Mouse (Mus musculus) A20 (cell line): ENCODE results near the gene Eya3.
"Not testable (repeated sequence)": the region's sequence is repeated elsewhere in the genome, so short reads cannot be mapped to it uniquely, and the experiment has no call there.

Experiments
- DNase-seq: peaks from one replicate; pipeline ENCODE4 v3.0.0-alpha.2; 2011; ENCODE audit warnings: low read depth, low spot score

Gene Eya3

DNA sequence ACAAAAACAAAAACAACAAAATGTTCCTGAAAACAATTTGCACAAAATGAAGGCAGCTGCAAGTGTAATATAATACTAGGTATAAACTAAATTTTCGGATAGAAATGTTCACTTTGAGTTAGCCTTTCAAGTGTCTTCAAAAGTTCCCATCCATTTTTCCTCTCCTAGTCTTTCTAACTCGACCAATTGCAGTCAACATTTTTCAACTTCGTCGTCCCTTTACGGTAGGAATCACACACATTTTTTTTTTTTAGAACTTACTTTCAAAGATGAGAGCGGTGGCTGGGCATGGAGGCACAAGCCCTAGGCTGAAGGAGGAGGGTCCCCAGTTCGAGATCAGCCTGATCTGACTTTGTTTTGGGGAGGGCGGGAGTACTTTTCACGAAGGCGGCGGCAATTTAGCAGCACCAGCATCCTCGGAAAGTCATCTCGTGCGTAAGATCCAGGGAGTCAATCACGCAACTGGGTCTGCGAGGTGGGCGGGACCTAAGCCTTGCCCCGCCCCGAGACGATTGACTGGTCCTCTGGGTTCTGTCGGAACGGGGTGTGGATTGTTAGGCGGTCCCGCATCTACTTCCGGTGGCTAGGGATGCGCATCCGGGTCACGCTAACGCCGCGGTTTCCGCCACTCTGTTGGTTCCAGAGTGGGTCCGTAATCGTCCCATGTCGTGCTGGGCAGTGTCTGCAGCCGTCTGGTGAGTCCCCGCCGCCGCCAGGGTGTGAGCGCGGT lies at the start of gene Eya3:
TSS of gene Eya3 (plus strand) at position 527 of the 730 bp plus-strand sequence.
- peak; percentile 99 for DNase-seq

DNA sequence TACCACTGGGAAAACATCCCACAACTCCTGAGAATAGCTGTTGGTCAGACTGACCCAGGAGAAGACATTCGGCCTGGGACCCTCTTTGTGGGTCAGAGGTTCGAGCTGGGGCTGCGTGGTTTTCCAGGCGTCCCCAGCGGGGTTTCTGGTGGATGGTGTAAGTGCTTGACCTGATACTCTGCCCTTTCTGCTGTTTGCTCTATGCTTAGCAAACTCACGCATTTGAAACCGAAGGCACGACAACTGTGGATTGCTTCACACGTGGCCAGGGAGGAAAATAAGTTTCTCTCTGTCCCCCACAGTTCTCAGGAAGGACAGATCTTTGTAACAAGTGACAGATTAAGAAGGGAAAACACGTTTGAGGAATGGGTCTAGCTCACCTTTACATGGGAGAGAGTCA lies 48.1 kb upstream of the Eya3 start:
- DNase-seq = no peak

DNA sequence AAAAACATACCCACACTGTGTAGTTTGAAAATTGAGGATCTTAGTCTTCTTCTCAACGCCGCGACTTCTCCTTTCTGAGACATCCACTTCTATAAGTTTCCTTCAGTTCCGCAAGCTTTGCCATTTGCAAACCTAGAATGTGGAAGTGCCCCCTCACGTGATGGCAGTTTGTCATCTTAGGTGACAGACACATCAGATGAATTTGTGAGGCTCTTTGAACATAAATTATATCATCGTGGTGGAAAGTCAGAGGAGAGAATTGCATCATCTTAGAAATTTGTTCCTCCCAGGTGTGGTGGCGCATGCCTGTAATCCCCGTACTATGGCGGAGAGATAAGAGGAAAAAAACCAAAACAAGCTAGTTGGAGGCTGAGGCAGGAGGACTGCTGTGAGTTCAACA lies 45.8 kb upstream of the Eya3 start:
- peak; percentile 84 for DNase-seq

DNA sequence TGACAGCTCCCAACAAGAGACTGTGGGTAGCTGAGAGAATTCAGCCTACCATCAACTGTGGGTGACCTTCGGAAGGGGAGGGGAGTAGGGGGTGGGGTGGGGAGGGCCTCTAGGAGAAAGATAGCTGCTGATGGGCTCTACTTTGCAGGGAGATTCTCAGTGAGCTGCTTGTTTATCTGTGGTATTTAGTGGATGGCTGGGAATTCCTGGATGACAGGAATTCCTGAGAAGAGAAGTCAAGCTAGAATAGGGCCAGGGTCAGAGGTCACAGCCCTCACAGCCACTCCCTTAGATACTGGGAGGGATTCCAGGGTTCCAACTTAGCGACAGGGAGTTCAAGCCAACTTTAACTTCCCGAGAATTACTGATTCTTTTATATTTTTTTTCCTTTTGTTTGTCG lies 44.6 kb upstream of the Eya3 start:
- DNase-seq = no peak

DNA sequence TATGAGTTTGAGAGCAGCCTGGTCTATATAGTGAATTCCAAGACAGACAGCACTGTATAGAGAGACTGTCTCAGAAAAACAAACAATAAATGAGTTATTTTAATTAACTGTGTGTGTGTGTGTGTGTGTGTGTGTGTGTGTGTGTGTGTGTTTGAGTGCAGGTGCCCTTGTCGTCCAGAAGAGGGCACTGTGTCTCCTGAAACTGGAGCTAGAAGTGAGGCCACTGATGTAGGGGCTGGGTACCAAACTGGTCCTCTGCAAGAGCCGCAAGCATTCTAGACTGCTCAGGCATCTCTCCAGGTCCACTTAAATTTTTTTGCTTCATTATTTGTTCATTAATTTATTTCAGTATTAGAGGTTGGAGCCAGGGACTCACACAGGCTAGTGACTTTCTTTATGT lies 39.9 kb upstream of the Eya3 start:
- DNase-seq = no peak

DNA sequence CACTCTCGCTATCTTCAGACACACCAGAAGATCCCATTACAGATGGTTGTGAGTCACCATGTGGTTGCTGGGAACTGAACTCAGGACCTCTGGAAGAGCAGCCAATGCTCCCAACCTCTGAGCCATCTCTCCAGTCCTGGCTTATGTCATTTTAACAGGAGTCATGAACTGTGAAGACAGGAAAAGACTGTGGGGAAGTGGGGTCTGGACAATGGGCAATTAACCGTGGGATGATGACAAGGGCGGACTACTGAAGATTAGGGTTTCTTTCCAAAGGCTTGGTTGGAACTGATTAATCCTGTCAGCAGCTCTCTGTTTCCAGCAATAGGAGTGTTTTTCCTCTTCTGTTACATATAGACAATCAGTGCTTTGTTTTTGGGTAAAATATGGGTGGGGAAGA lies 39.0 kb upstream of the Eya3 start:
- DNase-seq = no peak

DNA sequence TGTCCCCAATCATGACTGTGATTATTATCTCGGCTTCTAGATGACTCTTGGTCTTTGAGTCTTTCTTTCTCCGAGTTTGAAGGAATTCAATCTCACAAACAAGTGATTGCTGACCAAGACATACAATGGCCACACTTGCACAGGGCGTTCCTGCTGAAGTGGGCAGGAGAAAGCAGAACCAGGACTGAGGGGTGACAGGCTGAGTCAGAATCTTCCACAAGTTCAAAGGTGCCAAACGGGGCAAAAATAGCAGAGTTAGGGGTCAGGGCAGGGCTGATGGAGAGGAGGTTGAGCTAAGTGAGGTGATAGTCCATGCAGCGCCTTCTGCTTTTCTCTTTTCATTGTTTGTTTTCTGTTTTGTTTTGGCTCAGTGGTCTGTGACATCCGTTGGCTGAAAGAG lies 38.3 kb upstream of the Eya3 start:
- peak; percentile 67 for DNase-seq

DNA sequence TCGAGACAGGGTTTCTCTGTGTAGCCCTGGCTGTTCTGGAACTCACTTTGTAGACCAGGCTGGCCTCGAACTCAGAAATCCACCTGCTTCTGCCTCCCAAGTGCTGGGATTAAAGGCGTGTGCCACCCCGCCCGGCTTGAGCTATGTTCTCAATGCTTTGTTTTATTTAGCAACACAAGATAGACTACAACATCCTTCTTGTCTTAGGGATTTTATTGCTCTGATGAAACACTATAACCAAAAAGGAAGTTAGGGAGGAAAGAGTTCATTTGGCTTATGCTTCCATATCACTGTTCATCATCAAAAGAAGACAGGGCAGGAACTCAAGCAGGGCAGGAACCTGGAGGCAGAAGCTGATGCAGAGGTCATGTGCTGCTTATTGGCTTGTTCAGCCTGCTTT lies 37.5 kb upstream of the Eya3 start:
- DNase-seq = not testable (repeated sequence)

DNA sequence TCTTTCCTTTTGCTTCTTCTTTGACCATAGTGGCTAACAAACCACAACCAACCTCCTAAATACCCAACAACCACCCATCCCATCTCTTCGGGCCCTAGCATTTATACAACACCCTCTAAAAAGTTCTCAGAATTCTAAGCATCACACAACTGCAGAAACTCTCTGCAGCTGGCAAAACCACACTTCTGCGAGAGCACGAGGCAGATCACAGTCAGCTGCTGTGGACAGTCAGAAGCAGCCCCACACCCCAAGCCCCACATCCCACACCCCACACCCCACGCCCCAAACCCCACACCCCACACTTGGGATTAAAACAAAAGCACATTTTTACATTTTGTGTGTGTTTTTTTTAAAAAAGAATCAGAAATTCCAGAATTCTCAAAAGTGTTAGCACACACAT lies 35.3 kb upstream of the Eya3 start:
- DNase-seq = no peak

DNA sequence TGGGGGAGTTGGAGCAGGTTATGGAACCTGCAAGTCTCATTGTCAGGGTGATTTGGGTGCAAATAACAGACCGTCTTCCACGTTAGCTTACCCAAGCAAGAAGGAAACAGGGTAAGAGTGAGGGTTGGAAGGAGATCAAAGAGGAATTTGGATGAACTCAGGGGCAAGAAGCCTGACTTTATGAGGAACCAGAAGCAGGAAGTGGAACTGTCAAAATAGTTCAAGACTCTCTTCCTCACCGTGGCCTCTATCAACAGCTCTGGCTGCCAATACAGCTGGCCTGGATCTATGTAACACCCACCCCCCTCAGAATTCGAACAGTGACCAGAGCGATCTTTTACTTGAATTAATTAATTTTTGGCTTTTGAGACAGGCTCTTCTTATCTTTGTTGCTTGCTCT lies 33.0 kb upstream of the Eya3 start:
- peak; percentile 76 for DNase-seq

DNA sequence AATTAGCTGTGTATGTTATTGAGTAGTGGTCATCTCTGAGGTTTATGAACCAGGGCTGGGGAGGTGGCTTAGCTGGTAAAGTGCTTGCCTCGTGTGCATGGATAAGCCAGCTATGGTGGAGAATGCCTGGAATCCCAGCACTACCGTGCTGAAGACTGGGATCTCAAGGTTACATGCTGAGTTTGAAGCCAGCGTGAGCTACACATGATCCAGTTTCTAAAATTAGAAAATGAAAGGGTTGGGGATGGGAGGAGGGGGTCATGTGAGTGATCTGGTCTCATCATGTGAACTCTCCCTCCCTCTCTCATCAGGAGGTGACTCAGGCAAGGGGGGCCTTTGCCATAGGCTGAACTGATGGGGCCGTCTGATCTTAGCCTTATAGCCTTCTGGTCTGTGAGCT lies 30.6 kb upstream of the Eya3 start:
- DNase-seq = no peak

DNA sequence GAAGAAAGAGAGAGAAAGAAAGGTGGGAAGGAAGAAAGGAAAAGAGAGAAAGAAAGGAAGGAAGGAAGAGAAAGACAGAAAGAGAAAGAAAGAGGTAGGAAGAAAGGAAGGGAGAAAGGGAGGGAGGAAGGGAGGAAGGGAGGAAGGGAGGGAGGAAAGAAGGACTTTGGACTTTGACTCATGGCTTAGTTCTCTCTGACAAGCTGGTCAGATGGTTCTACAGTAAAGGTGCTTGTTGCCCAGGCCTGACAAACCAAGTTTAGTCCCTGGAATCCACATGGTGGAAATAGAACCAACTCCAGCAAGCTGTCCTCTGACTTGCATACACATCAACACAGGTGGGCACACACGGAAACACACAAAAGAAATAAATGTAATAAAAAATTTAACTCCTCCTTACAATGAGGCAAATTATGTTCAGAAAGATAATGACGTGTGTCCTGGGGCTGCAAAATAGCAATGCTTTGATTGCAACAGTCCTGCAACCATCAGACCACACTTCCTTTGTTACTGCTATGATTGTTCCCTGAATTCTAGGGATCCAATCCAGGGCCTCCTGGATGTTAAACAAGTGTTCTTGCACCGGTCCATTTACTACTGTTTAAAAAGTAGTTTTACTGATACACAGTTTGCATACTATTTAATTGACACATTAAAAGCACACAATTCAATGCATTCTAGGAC lies 28.3 kb upstream of the Eya3 start:
- no peak for DNase-seq

DNA sequence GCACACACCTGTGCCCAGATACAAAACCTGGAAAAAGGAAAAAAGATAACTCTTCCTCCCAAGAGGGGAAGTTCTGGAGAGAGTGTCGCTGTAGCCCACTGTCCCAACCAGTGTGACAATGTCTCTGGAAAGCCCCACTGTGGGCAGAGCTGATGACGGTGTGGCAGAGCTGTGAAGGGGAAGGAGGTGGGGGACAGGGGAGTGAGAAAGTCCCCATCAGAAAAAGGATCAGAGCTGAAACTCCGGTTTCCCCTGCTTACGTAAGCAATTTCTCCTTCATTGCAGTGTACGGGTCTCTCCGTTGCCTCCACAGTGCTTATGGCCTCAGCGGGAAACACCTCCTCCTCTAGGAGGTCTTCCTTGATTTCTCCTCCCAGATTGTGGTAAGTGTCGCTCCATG lies 27.5 kb upstream of the Eya3 start:
- DNase-seq = no peak

DNA sequence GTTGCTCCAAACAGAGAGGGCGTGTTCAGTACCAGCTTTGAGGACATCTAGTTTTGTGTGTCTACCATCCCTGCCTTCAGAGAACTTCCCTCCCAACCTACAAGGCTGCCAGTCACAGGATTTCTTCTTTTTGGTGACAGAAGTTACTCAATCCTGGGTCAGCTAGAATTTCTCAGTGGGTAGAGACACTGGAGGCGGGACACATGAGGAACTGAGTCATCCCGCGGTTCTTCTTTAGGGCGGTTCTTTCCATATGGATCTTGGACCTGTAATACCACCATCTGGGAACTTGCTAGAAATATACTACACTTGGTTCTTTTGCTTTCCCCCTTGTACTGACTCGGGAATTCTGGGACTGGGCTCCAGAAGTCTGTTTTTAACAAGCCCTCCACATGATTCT lies 20.9 kb upstream of the Eya3 start:
- no peak for DNase-seq

DNA sequence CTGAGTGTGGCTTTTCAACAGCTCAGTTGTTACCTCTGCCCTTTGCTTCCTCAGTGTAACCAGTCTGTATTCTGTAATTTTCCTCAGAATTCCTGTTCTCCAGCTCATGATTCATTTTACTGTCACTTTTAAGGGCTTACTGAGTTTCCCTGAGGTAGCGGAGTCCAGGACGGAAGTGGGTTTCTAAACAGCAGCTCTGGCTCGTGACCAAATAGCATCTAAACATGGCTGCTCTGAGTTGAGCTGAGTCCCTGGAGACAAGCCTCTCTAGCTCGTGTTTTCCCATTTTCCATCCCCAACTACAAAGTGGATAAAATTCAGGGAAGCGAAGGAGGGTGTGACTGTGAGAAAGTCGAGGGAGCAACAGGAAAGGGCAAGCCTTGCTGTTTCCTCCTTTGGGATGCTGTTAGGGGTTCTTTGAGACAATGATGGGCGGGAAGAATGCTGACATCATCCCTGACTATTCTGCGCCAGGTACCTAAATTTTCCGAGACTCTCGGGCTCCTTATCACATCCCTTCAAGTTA lies 19.9 kb upstream of the Eya3 start:
- DNase-seq = no peak

DNA sequence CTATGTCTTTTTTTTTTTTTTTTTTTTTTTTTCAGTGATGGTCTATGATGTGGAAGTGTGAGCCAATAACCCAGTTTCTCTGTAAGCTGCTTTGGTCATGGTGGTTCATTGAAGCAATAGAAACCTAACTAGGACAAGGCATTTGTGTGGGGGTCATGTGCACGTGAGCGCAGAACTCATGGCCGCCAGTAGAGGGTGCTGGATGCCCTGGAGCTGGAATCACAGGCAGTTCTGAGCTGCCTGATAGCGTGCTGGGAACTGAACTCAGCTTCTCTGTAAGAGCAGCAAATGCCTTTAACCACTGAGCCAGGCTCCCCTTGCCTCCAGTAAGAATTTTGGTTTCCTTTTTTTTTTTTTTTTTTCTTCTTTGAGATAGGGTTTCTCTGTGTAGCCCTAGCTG lies 18.7 kb upstream of the Eya3 start:
- DNase-seq = no peak

DNA sequence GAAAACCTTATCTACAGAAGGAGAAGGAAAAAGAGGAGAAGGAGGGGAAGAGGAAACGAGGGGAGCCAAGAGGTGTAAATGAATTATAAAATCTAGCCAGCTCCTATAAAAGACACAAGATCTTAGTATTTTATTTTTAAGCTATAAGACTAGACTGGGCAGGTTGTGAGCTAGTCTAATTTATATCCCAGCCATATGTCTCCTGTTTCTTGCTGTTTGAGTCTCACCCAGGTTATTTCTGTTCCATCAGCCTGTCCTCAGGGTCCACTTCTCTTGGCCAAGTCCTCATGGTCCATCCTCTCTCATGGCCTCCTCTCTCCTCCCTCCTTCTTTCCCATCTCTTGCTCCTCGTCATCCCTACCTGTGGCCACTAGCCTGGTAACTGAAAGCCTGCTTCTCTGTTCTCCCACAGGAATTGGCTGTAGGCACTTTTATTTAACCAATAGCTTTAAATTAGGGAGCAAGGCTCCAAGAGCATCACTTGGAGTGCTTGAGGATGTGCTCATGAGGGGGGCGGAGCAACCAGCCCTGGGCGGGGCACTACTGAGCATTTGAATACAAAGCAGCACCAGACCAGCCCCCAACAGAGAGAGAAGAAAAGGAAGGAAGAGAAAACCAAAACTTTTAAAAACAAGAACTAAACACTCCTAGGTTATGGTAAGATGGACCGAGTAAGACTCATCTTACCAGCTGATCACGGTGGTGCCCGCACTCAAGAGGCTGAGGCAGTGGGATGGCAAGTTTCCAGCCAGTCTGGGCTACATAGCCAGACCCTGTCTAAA lies 17.3 kb upstream of the Eya3 start:
- DNase-seq = peak; percentile 73

DNA sequence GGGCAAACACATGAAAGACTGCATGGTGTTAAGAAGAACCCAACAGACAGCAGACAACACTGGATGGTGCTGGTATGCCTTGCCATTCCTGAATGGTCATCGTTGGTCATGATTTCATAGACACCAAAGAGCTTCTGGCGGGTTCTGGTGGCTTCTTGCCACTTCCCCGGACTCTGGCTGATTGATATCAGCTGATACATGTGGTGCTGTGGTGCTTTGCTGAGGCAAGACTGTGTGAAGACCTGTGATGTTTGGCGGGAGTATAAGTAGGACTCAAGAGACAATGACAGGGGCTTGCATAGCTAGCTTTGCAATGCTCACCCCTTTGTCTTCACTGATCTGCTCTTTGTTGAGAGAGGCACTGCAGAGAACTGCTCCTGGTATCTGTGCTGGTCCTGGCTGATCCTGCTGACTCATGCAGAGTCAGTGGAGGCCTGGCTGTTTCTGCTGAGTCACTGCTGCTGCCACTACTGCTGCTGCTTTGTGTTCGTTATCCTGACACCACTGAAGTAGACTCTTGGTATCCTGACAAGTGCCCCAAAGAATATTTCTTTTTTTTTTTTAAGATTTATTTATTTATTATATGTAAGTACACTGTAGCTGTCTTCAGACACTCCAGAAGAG lies 14.6 kb upstream of the Eya3 start:
- DNase-seq = no peak

DNA sequence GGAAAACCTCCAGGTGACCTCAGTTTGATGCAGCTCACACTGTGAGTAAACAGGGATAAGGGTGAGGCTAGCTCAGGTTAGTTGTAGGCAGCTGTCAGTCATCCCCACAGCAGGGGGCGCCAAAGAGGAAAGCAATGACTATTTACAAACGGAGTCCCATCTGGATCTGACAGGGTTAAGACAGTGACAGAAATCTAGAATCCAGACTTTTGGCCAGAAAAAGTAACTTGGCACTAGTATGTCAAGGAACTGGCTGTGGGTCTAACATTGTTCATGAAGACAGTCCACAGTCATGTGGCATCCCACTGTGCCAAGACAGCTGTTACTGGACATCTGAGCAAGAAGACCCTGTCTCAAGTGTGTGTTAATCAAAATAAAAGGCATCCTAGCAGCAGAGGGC lies 10.0 kb upstream of the Eya3 start:
- peak; percentile 57 for DNase-seq

DNA sequence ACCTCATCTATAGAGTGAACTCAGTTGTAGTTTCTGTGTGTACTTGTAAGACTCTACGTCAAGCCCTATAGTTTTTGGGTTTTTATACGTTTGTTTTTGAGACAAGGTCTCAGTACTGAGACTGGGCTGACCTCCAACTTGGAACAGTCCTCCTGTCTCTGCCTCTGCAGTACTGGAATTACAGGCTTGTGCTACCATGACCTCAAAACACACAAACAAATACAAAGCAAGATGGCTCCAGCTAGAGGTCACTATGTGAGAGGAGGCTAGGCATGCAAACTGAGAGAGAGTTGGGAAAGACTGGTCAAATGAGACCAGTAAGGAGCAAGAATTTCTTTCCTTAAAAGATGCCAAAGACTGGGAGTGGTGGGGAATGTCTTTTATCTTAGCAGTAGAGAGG lies 2.8 kb upstream of the Eya3 start:
- DNase-seq = no peak

DNA sequence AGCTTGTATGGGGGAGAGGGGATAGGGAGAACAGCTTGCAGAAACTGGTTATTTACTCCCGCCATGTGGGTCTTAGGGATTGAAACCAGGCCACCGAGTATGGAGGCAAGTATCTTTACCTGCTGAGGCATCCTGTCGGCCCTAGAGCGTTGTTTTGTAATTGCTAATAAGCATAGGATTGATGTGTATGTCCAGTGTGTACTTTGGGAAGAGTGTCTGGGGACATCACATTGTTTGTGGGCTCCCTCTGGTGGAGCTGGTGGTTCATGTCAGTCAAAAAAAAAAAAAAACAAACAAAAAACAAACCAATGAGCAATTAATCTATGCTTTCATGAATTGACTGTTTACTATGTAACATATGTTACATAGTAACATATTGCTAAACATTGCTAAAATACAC lies 2.2 kb upstream of the Eya3 start:
- DNase-seq = peak; percentile 52

DNA sequence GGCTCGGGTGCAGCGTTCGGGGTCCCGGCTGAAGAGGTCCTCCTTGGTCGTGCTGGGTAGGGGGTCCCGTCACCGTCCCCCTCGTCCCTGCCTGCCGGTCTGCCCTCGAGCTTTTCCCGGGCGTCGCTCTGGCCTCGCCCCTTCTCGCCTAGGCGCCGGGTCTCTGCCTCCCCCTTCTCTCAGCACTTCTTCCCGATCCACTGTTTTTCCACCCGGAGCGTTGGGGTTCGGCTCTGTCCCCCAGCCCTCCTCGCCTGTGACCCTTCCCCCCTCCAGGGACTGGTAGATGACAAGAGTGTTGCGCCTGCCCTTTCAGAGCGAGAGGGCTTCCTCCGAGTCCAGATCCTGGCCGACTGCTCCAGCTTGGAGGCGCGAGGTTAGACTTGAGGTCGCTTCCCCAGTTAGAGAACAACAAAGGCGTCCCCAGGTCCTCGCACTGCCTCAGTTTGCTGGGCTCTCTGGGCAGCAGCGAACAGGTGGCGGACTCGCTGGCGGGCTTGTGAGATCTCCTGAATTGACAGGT lies 465 bp downstream of the Eya3 start:
- DNase-seq = peak; percentile 63
